Mouse (Mus musculus) cortical plate, adult 2 months (tissue): ENCODE data around the gene Rwdd3.

Source experiments
- CTCF ChIP-seq: fragments of 200-500 bp; IDR thresholded peaks from 2 replicates; pipeline ENCODE4 v1.5.1; 2011; ENCODE audit warnings: mild to moderate bottlenecking, control low read depth, low read length; ENCODE audit not compliant: insufficient read depth; ENCODE audit errors: extremely low read depth
- POLR2A ChIP-seq: fragments of 200-500 bp; IDR thresholded peaks from 2 replicates; pipeline ENCODE4 v1.6.1; 2011; ENCODE audit warnings: mild to moderate bottlenecking, low read length, control low read depth; ENCODE audit not compliant: insufficient read depth; ENCODE audit errors: extremely low read depth

GRCm38 (mm10) chr3:121163271-121163819 is 8.2 kb downstream of the Rwdd3 start:
- peak; percentile 70 for TF ChIP-seq CTCF
- TF ChIP-seq POLR2A, result no peak
